Mouse (Mus musculus) stomach, postnatal 0 days (tissue): ENCODE measurements around the gene Vps50. TPM values are rescaled to one million over a fixed set of nuclear protein-coding genes. Genes with fewer than 3 reads are reported as not detected.

ENCODE experiments used
- ATAC-seq: fragments of 200-750 bp; cut with Nextera tagmentation; 2 replicates; pipeline ENCODE4 v1.8.0; 2017; ENCODE audit not compliant: low FRiP score, low TSS enrichment
- DNase-seq: peaks from one replicate; pipeline ENCODE4 v3.0.0-alpha.2; 2016; ENCODE audit warnings: low spot score
- H3K27ac ChIP-seq: fragments of 300-500 bp; sonication (generic); replicated peaks from 2 replicates; pipeline ENCODE4 v1.5.1; 2014; ENCODE audit warnings: mild to moderate bottlenecking, control low read depth
- H3K27me3 ChIP-seq: fragments of 300-500 bp; sonication (generic); 2 replicates; pipeline ENCODE4 v1.6.1; 2014; ENCODE audit warnings: low read length; ENCODE audit not compliant: control insufficient read depth, insufficient read depth
- H3K36me3 ChIP-seq: fragments of 300-500 bp; sonication (generic); 2 replicates; pipeline ENCODE4 v1.6.1; 2014; ENCODE audit warnings: low read length, mixed read lengths; ENCODE audit not compliant: control insufficient read depth, insufficient read depth
- H3K4me1 ChIP-seq: fragments of 300-500 bp; sonication (generic); replicated peaks from 2 replicates; pipeline ENCODE4 v1.6.1; 2014; ENCODE audit warnings: antibody characterized with exemption; ENCODE audit not compliant: control insufficient read depth, insufficient read depth
- H3K4me2 ChIP-seq: fragments of 300-500 bp; sonication (generic); replicated peaks from 2 replicates; pipeline ENCODE4 v1.6.1; 2014; ENCODE audit warnings: low read depth, mild to moderate bottlenecking, control low read depth, moderate library complexity
- H3K4me3 ChIP-seq: fragments of 300-500 bp; sonication (generic); 2 replicates; pipeline ENCODE4 v1.5.1; 2014; ENCODE audit warnings: low read depth, low read length, control low read depth
- H3K9ac ChIP-seq: fragments of 300-500 bp; sonication (generic); 2 replicates; pipeline ENCODE4 v1.6.1; 2014; ENCODE audit warnings: mild to moderate bottlenecking, low read length, control low read depth, mixed read lengths
- H3K9me3 ChIP-seq: fragments of 300-500 bp; sonication (generic); 2 replicates; pipeline ENCODE4 v1.6.1; 2016; ENCODE audit warnings: low read length; ENCODE audit not compliant: control insufficient read depth
- CTCF ChIP-seq: IDR thresholded peaks from 2 replicates; pipeline ENCODE4 v1.5.1; 2016; ENCODE audit warnings: antibody characterized with exemption, low read depth, mild to moderate bottlenecking, moderate library complexity
- EP300 ChIP-seq: optimal IDR thresholded peaks from 2 replicates; pipeline ENCODE3; 2016; ENCODE audit warnings: antibody characterized with exemption
- WGBS: fragments of 180-500 bp; shearing (Covaris S2); extraction: QIAGEN DNeasy Blood & Tissue Kit; methylation state at CpG from one replicate; pipeline ENCODE4 v1.1.7; 2014; 5-methylcytosine and 5-hydroxymethylcytosine counted together
- polyA plus RNA-seq: library from polyadenylated mRNA; unstranded; fragments of >200 nt; fragmentation: Nextera tagmentation; extraction: Ambion mirVana; gene quantifications from 2 replicates; pipeline ENCODE4 v1.2.1, GENCODE M21; 2015

The Vps50 gene
- 14.4 and 15.3 TPM in 2 replicates for polyA plus RNA-seq

DNA sequence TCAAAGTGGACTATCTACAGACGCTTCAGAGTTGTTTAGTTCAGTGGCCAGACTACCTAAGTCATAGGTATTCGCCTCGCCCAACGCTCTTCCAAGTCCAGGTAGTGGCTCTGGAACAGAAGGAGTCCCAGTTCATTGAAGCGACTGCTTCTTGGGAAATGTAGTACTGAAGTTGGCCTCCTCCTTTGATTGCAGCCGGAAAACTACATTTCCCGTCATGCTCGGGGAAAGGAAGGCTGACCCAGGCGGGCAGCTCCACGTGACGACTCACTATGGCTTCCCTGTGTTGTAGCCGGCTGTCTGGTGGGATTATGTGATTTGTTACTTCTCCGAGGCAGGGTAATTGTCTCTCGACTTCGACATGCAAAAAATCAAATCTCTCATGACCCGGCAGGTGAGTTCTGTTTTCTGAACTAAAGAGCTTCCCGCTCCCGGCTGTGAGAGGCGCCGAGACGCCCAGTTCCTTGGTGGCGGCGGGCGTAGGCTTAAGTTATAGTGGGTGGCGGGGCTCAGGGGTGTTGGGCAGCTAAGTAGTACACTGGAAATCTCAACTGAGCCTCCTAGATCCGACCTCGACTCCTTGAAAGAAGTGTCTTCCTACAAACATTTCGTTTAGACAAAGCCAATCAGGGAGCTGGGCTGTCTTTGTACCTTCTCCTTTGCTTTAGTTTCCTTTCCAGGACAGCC, at the start of gene Vps50, which contains the start of gene Hepacam2:
Gene Vps50, plus strand, starts transcription at position 221 of the 687 bp plus-strand sequence.
Gene Hepacam2, minus strand, starts transcription at position 137 of the 687 bp plus-strand sequence.
- H3K27ac ChIP-seq, result no peak within 1 kb of the TSS
- WGBS, result under 1% methylated on average over 28 of the region's 28 CpGs
- H3K4me2 ChIP-seq, result peak within 1 kb of the TSS; percentile 76
- H3K4me1 ChIP-seq, result no peaks in the 10 kb centered on the region
- H3K4me3 ChIP-seq, result peak within 1 kb of the TSS; percentile 52
- DNase-seq (peak; percentile 91), ATAC-seq (peak; percentile 99)
- no peak for TF ChIP-seq EP300
- no peak for TF ChIP-seq CTCF
- no peaks in the 10 kb centered on the region for H3K36me3 ChIP-seq
- H3K9ac ChIP-seq, result peak within 1 kb of the TSS; percentile 50
- no peaks in the 10 kb centered on the region for H3K9me3 ChIP-seq
- H3K27me3 ChIP-seq, result no peaks in the 10 kb centered on the region

- no peaks in the 10 kb centered on the region for H3K9me3 ChIP-seq
- no peaks in the 10 kb centered on the region for H3K4me1 ChIP-seq
- no peak for DNase-seq
- H3K4me3 ChIP-seq, result no peak overlapping the region
- no peak for TF ChIP-seq CTCF
- H3K4me2 ChIP-seq, result no peak overlapping the region
- H3K27me3 ChIP-seq, result no peaks in the 10 kb centered on the region
- no peak overlapping the region for H3K9ac ChIP-seq
- 45% methylated on average over 5 of the region's 5 CpGs for WGBS
- ATAC-seq, result no peak
- H3K27ac ChIP-seq, result no peak overlapping the region
- H3K36me3 ChIP-seq, result no peaks in the 10 kb centered on the region
These were observed 43.8 kb upstream of the Vps50 start for GRCm38 (mm10) chr6:3454421-3454820.

DNA sequence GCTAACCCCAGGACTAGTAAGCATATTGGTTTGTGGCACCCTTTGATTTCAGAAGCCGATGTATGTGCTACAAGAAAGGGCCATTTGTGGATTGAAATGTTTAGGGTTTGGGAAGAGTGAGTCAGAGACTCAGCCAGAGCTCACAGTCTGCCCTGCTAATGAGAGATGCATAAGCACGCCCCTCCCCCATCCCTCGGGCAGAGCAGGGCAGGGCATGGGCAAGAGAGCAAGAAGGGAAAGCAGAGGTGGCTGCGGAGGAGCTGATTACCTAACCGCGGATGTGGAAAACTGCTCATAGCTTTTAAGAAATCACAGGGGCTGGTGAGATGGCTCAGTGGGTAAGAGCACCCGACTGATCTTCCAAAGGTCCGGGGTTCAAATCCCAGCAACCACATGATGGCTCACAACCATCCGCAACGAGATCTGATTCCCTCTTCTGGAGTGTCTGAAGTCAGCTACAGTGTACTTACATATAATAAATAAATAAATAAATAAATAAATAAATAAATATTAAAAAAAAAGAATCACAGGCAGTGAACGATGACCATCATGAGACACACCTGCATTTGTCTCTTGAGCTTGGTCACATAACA, 42.1 kb upstream of the Vps50 start:
- WGBS, result 64% methylated on average over 11 of the region's 11 CpGs
- Histone ChIP-seq H3K4me1 (no peaks in the 10 kb centered on the region), H3K4me3 (no peak overlapping the region), H3K4me2 (no peak overlapping the region), H3K9ac (no peak overlapping the region), H3K27ac (no peak overlapping the region), H3K27me3 (no peaks in the 10 kb centered on the region), H3K9me3 (no peaks in the 10 kb centered on the region), H3K36me3 (no peaks in the 10 kb centered on the region)
- DNase-seq (peak; percentile 16), ATAC-seq (no peak)
- TF ChIP-seq CTCF (no peak), EP300 (no peak)

GRCm38 (mm10) chr6:3463026-3463425, 35.2 kb upstream of the Vps50 start:
- ATAC-seq (no peak), DNase-seq (no peak)
- Histone ChIP-seq H3K27me3 (no peaks in the 10 kb centered on the region), H3K9me3 (no peaks in the 10 kb centered on the region), H3K4me1 (no peaks in the 10 kb centered on the region), H3K4me2 (no peak overlapping the region), H3K27ac (no peak overlapping the region), H3K9ac (no peak overlapping the region), H3K36me3 (no peaks in the 10 kb centered on the region), H3K4me3 (no peak overlapping the region)
- 74% methylated on average over 6 of the region's 6 CpGs for WGBS
- TF ChIP-seq EP300, result no peak
- TF ChIP-seq CTCF, result no peak

GRCm38 (mm10) chr6:3463594-3463993, 34.6 kb upstream of the Vps50 start:
- no peak for ATAC-seq
- no peak overlapping the region for H3K9ac ChIP-seq

GRCm38 (mm10) chr6:3468627-3469026, 29.6 kb upstream of the Vps50 start:
- no peak overlapping the region for H3K27ac ChIP-seq
- H3K36me3 ChIP-seq, result no peaks in the 10 kb centered on the region
- TF ChIP-seq CTCF, result no peak
- TF ChIP-seq EP300, result no peak
- H3K27me3 ChIP-seq, result no peaks in the 10 kb centered on the region
- H3K4me1 ChIP-seq, result no peaks in the 10 kb centered on the region
- 34% methylated on average over 1 of the region's 1 CpGs for whole genome bisulfite sequencing
- H3K9ac ChIP-seq, result no peak overlapping the region
- no peaks in the 10 kb centered on the region for H3K9me3 ChIP-seq
- H3K4me2 ChIP-seq, result no peak overlapping the region
- ATAC-seq (peak; percentile 83), DNase-seq (no peak)
- H3K4me3 ChIP-seq, result no peak overlapping the region

More at GRCm38 (mm10) chr6:3463594-3463993, 34.6 kb upstream of the Vps50 start:
- no peak for DNase-seq
- 84% methylated on average over 2 of the region's 2 CpGs for WGBS
- Histone ChIP-seq H3K4me3 (no peak overlapping the region), H3K27me3 (no peaks in the 10 kb centered on the region), H3K36me3 (no peaks in the 10 kb centered on the region), H3K9me3 (no peaks in the 10 kb centered on the region), H3K27ac (no peak overlapping the region), H3K4me1 (no peaks in the 10 kb centered on the region), H3K4me2 (no peak overlapping the region)
- TF ChIP-seq CTCF, result no peak
- TF ChIP-seq EP300, result no peak
